Mouse (Mus musculus): ENCODE measurements around the gene Tmub2.

Tmub2 gene

GRCm38 (mm10) chr11:102284501-102285094 is at the start of gene Tmub2:
TSS of gene Tmub2 (plus strand) at chr11:102284931.
- POLR2A ChIA-PET, result interaction anchor here (0.6 to 13.9 kb wide), 100 partner anchors 8 to 1965 kb away, joined by 3 to 185 read pairs (median 6); partner anchors contain the start of genes BC030867 (in 3 of the 4), Slc25a39 (in 3 of the 4), Atxn7l3 (in 2 of the 4) and Grn (in 2 of the 4)
- CTCF ChIA-PET, result interaction anchor here (0.6 to 2.8 kb wide), 48 partner anchors 9 to 832 kb away, joined by 3 to 29 read pairs (median 4); partner anchors contain the start of genes BC030867 (in 4 of the 4), Asb16 (in 1 of the 4), Cd300lg (in 1 of the 4) and Cfap97d1 (in 1 of the 4)

DNA sequence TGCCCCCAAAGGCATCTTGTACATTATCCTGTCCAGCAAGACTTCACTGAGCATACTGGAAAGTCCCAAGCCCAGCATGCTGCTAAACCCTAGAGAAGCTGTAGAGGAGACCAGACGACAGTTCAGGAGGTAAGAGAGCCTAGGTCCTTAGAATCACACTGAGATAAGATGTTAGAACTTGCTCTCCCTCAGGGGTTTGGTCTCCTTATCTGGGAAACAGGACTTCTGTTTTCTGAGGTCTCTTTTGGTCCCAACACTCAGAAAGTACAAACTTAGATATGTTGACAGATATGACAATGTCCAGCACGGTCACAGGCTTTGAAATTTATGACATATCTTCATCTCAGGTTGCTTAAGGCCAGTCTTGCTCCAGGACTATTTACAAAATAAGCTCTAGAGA is 48.7 kb upstream of the Tmub2 start:
- ChIA-PET CTCF (interaction anchor here in 2 of 4 experiments (0.6 to 2.3 kb wide), 4 partner anchors 10 to 202 kb away, joined by 3 to 10 read pairs (median 3); partner anchors contain the start of gene BC030867 (in 1 of the 2)), POLR2A (interaction anchor here in 3 of 4 experiments (0.5 to 1.6 kb wide), 5 partner anchors 9 to 185 kb away, joined by 3 to 9 read pairs (median 5); partner anchors contain the start of gene BC030867 (in 2 of the 3))

GRCm38 (mm10) chr11:102240636-102241035 is 44.1 kb upstream of the Tmub2 start:
- ChIA-PET CTCF (interaction anchor here in 2 of 4 experiments (1.1 to 1.6 kb wide), 6 partner anchors 17 to 197 kb away, joined by 3 to 10 read pairs (median 4); partner anchors contain the start of gene Asb16 (in 1 of the 2)), POLR2A (no interaction called here)

DNA sequence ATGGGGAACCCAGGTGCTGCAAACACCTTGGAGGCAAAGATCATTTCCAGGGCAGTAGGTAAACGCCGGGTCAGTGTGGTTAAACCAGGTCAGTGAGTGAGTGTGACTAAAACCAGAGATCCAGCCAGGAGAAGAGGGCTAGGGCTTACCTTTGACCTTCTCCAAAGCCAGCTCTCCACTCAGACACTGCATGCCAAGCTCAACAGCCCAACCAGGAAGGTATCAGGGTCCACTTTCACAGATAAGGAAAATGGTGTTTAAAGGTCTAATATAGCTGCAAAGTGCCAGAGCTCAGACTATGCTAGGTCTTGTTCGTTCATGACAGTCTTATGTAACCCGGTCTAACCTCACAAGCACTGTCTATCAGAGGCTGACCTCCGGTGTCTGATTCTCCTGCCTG is 43.5 kb upstream of the Tmub2 start:
- ChIA-PET POLR2A (interaction anchor here in 2 of 4 experiments (0.7 to 1.3 kb wide), 11 partner anchors 11 to 226 kb away, joined by 3 to 9 read pairs (median 3); partner anchors contain the start of gene Hdac5 (in 1 of the 2)), CTCF (interaction anchor here (0.5 to 1.6 kb wide), 41 partner anchors 9 to 828 kb away, joined by 3 to 16 read pairs (median 4); partner anchors contain the start of genes Hdac5 (in 3 of the 4), Asb16 (in 2 of the 4), Dusp3 (in 1 of the 4) and Grn (in 1 of the 4))

GRCm38 (mm10) chr11:102241874-102242273 is 42.9 kb upstream of the Tmub2 start:
- ChIA-PET POLR2A (interaction anchor here in 2 of 4 experiments (0.7 to 1.3 kb wide), 11 partner anchors 12 to 225 kb away, joined by 3 to 9 read pairs (median 3); partner anchors contain the start of gene Hdac5 (in 1 of the 2)), CTCF (interaction anchor here (0.6 to 1.6 kb wide), 39 partner anchors 9 to 827 kb away, joined by 3 to 16 read pairs (median 4); partner anchors contain the start of genes Hdac5 (in 3 of the 4), Asb16 (in 2 of the 4), Dusp3 (in 1 of the 4) and Grn (in 1 of the 4))

DNA sequence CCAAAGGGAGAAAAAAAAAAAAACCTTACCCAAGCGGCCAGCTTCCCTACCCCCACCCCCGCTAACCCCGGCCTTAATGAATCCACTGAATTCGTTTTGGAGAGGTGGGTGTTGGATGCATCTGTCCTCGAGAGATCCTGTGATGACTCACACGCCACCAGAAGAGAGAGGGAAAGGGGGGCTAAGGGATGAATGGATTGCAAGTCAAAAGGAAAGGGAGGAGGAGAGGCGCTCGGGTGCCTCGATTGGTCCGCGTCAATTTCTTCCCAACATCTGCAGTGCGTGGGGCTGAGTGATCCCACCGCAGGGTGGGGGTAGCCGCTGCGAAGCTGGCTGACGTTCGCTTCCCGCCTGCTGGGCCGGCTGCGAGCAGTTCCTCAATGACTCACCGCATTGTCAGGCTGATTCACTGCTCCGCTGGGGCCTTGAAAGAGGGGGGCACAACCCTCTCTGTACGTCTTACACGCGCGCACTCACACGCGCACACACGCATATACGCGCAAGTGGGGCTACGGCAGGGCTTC is 39.7 kb upstream of the Tmub2 start:
- ChIA-PET POLR2A (interaction anchor here in 3 of 4 experiments (0.5 to 2.4 kb wide), 33 partner anchors 9 to 280 kb away, joined by 3 to 17 read pairs (median 4); partner anchors contain the start of genes Hdac5 (in 3 of the 3), Asb16 (in 1 of the 3), G6pc3 (in 1 of the 3) and Grn (in 1 of the 3)), CTCF (interaction anchor here in 3 of 4 experiments (0.5 to 6.0 kb wide), 17 partner anchors 9 to 340 kb away, joined by 3 to 224 read pairs (median 3); partner anchors contain the start of genes Asb16 (in 1 of the 3), Hdac5 (in 1 of the 3), Tmub2 (in 1 of the 3) and Ubtf (in 1 of the 3))

- ChIA-PET POLR2A (interaction anchor here in 3 of 4 experiments (0.6 to 2.4 kb wide), 25 partner anchors 10 to 185 kb away, joined by 3 to 17 read pairs (median 5); partner anchors contain the start of genes Hdac5 (in 2 of the 3), Asb16 (in 1 of the 3), G6pc3 (in 1 of the 3) and Grn (in 1 of the 3)), CTCF (interaction anchor here in 3 of 4 experiments (0.5 to 6.0 kb wide), 14 partner anchors 10 to 318 kb away, joined by 3 to 224 read pairs (median 3); partner anchors contain the start of genes Tmub2 (in 2 of the 3), Asb16 (in 1 of the 3), Hdac5 (in 1 of the 3) and Ubtf (in 1 of the 3))
Observed at GRCm38 (mm10) chr11:102245581-102246272, 39.0 kb upstream of the Tmub2 start.

- CTCF ChIA-PET, result interaction anchor here (0.6 to 6.0 kb wide), 14 partner anchors 11 to 319 kb away, joined by 3 to 224 read pairs (median 4); partner anchors contain the start of genes Asb16 (in 1 of the 4), Grn (in 1 of the 4), Hdac5 (in 1 of the 4) and Tmub2 (in 1 of the 4)
- POLR2A ChIA-PET, result interaction anchor here in 2 of 4 experiments (0.9 to 3.9 kb wide), 8 partner anchors 9 to 184 kb away, joined by 3 to 45 read pairs (median 6); partner anchors contain the start of genes Asb16 (in 1 of the 2) and Grn (in 1 of the 2)
Observed at GRCm38 (mm10) chr11:102246273-102246635, 38.5 kb upstream of the Tmub2 start.

DNA sequence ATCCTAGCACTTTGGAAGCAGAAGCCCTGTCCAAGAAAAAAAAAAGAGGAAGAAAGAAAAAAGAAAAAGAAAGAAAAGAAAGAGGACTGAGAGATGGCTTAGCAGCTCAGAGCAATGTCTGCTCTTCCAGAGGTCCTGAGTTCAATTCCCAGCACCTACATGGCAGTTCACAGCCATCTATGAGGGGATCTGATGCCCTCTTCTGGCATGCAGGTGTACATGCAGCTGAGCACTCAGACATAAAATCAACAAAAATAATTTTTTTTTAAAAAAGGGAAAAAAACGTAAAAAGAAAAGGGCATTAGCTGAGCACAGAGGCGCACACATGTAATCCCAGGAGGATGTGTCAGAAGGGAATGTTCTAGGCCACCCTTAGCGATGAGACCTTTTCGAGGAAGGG is 37.9 kb upstream of the Tmub2 start:
- CTCF ChIA-PET, result interaction anchor here (0.6 to 6.0 kb wide), 26 partner anchors 11 to 876 kb away, joined by 3 to 224 read pairs (median 4); partner anchors contain the start of genes Asb16 (in 1 of the 4), Grn (in 1 of the 4), Hdac5 (in 1 of the 4) and Tmub2 (in 1 of the 4)
- POLR2A ChIA-PET, result interaction anchor here in 3 of 4 experiments (0.6 to 5.2 kb wide), 16 partner anchors 8 to 511 kb away, joined by 3 to 45 read pairs (median 5); partner anchors contain the start of genes Asb16 (in 2 of the 3), Slc25a39 (in 2 of the 3) and Hdac5 (in 1 of the 3)

DNA sequence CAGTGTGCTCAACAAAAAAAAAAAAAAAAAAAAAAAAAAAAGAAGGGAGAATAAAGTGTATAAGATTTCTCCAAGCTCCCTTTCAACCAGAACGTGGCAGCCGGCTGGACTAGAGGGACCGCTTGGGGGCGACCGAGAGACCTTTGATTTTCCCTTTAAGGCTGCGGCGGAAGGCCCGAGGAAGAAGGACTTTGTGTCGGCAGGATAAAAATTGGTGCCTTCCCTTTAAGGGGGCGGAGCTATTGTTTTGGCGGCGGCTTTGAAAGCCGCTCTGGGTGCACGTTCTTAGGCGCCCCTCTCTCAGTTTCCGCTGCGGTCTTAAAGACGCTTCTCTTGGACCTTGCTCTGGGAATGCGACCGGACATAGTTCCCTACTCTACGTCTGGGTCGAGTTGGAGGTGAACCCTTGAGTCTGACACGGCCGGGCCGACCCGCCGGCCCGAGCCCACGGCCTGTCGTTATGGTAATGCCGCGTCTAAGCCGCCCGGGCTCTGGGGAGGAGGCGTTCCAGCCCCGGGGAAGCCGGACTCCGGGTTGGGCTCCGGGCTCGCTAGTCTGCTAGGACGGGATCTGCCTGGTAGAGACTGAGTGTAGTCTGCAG is 36.0 kb upstream of the Tmub2 start, which contains the start of gene BC030867:
Gene BC030867, plus strand, starts transcription at position 253 of the 601 bp plus-strand sequence.
- ChIA-PET POLR2A (interaction anchor here (0.5 to 5.2 kb wide), 97 partner anchors 9 to 913 kb away, joined by 3 to 45 read pairs (median 5); partner anchors contain the start of genes Asb16 (in 3 of the 4), Grn (in 3 of the 4), Hdac5 (in 3 of the 4) and Slc25a39 (in 3 of the 4)), CTCF (interaction anchor here (0.5 to 6.0 kb wide), 125 partner anchors 9 to 1650 kb away, joined by 3 to 224 read pairs (median 4); partner anchors contain the start of genes Tmub2 (in 4 of the 4), Asb16 (in 3 of the 4), Grn (in 3 of the 4) and Hdac5 (in 3 of the 4))

GRCm38 (mm10) chr11:102249351-102250090 is 35.2 kb upstream of the Tmub2 start:
- ChIA-PET POLR2A (interaction anchor here (1.0 to 5.2 kb wide), 42 partner anchors 8 to 697 kb away, joined by 3 to 45 read pairs (median 7); partner anchors contain the start of genes Asb16 (in 3 of the 4), Slc25a39 (in 3 of the 4), Grn (in 2 of the 4) and Hdac5 (in 2 of the 4)), CTCF (interaction anchor here (0.6 to 6.0 kb wide), 58 partner anchors 8 to 391 kb away, joined by 3 to 224 read pairs (median 4); partner anchors contain the start of genes Grn (in 3 of the 4), Tmub2 (in 3 of the 4), G6pc3 (in 2 of the 4) and Tmem101 (in 2 of the 4))

- POLR2A ChIA-PET, result interaction anchor here (0.6 to 6.8 kb wide), 35 partner anchors 9 to 330 kb away, joined by 3 to 57 read pairs (median 5); partner anchors contain the start of genes BC030867 (in 4 of the 4), Slc25a39 (in 3 of the 4), Asb16 (in 2 of the 4) and G6pc3 (in 1 of the 4)
Observed at GRCm38 (mm10) chr11:102257514-102257913, 27.2 kb upstream of the Tmub2 start.

DNA sequence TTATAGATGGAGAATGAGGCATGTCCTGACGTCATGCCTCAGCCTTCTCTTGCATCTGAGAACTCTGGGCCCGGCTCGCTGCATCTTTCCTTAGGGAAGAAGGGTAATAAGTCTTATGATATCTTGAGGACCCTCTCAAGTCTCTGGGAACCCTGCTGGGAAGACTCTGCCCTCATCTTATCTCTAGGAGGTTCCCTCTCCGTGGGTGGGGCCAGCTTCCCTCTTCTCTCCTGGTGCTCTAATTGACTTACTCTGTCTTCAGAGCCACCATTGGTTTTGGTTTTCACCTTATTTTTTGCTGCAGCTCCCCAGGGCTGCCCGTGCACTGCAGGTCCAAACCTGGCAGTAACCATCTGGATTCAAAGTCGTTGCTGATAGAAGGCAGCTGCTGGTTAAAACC is 26.6 kb upstream of the Tmub2 start:
- POLR2A ChIA-PET, result interaction anchor here (0.6 to 6.8 kb wide), 31 partner anchors 8 to 330 kb away, joined by 3 to 57 read pairs (median 6); partner anchors contain the start of genes BC030867 (in 4 of the 4), Slc25a39 (in 3 of the 4), Asb16 (in 2 of the 4) and Grn (in 1 of the 4)

More at GRCm38 (mm10) chr11:102257514-102257913, 27.2 kb upstream of the Tmub2 start:
- CTCF ChIA-PET, result interaction anchor here (0.5 to 14.7 kb wide), 36 partner anchors 9 to 442 kb away, joined by 3 to 224 read pairs (median 4); partner anchors contain the start of genes Asb16 (in 3 of the 4), BC030867 (in 3 of the 4), Grn (in 1 of the 4) and Tmub2 (in 1 of the 4)

GRCm38 (mm10) chr11:102258521-102258920 is 26.2 kb upstream of the Tmub2 start:
- CTCF ChIA-PET, result interaction anchor here (0.6 to 14.7 kb wide), 32 partner anchors 8 to 283 kb away, joined by 3 to 224 read pairs (median 4); partner anchors contain the start of genes BC030867 (in 4 of the 4), Asb16 (in 3 of the 4) and Tmub2 (in 1 of the 4)
- POLR2A ChIA-PET, result interaction anchor here (0.6 to 6.8 kb wide), 24 partner anchors 8 to 209 kb away, joined by 3 to 57 read pairs (median 6); partner anchors contain the start of genes BC030867 (in 3 of the 4), Asb16 (in 2 of the 4), Slc25a39 (in 2 of the 4) and Grn (in 1 of the 4)

More for the DNA sequence above, 26.6 kb upstream of the Tmub2 start:
- CTCF ChIA-PET, result interaction anchor here (0.7 to 14.7 kb wide), 38 partner anchors 8 to 283 kb away, joined by 3 to 224 read pairs (median 4); partner anchors contain the start of genes BC030867 (in 4 of the 4), Asb16 (in 3 of the 4), Grn (in 1 of the 4) and Tmub2 (in 1 of the 4)

Measured in embryonic stem cell, embryonic (primary cell).